Mouse (Mus musculus): ENCODE data around the gene Mme. TPM values are rescaled to one million over a fixed set of nuclear protein-coding genes. Genes with fewer than 3 reads are reported as not detected.

Gene Mme
- polyA plus RNA-seq, 1 experiment from 2014 or later, result 11.4 TPM

GRCm38 (mm10) chr3:63297787-63298186, 56.5 kb downstream of the Mme start:
- no peaks in the 10 kb centered on the region for H3K27me3 ChIP-seq (ENCODE audit: insufficient read depth, poor library complexity, severe bottlenecking)
- no peaks in the 10 kb centered on the region for H3K36me3 ChIP-seq
- WGBS, result 4% methylated on average over 6 of the region's 6 CpGs
- no peak overlapping the region for H3K27ac ChIP-seq
- no peaks in the 10 kb centered on the region for H3K9me3 ChIP-seq
- peaks cover 8% of the 10 kb centered on the region for H3K4me1 ChIP-seq
- peak; percentile 77 for DNase-seq (ENCODE audit: low spot score)
- H3K4me3 ChIP-seq, result no peak overlapping the region

DNA sequence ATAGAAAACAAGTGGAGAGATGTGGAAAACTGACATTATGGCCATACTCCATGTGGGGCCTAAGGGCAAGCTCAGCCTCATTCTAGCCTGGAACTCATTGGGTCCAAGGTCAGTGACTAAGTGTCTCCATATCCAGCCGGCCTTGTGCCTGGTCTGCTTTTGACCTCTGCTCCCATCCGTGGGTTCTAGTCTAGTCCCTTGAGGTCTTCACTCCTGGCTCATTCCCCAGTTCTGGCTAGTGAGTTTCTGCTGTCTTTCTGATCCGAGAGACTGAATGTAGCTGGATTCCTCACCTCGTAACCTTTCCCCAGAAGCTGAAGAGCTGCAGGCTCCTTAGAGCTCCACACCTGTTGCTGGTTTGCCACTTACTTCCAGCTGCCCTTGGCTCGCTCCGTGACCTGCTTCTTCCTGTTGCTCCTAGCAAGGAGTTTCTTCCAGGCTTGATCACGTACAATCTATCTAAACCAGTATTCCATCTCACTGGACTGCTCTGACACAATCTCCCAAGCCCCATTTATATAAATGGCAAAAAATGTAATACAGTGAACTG, 73.9 kb downstream of the Mme start:
- Histone ChIP-seq H3K27ac (no peak overlapping the region), H3K4me3 (no peak overlapping the region), H3K4me1 (no peaks in the 10 kb centered on the region), H3K9me3 (no peaks in the 10 kb centered on the region), H3K36me3 (no peaks in the 10 kb centered on the region), H3K27me3 (ENCODE audit: insufficient read depth, poor library complexity, severe bottlenecking) (no peaks in the 10 kb centered on the region)
- 86% methylated on average over 7 of the region's 7 CpGs for WGBS
- no peak for DNase-seq (ENCODE audit: low spot score)

- H3K36me3 ChIP-seq, result no peaks in the 10 kb centered on the region
- no peaks in the 10 kb centered on the region for H3K27me3 ChIP-seq (ENCODE audit: insufficient read depth, poor library complexity, severe bottlenecking)
- no peak for DNase-seq (ENCODE audit: low spot score)
- 73% methylated on average over 3 of the region's 3 CpGs for WGBS
- H3K4me1 ChIP-seq, result no peaks in the 10 kb centered on the region
- H3K27ac ChIP-seq, result no peak overlapping the region
- no peaks in the 10 kb centered on the region for H3K9me3 ChIP-seq
- H3K4me3 ChIP-seq, result no peak overlapping the region
Measured at GRCm38 (mm10) chr3:63317496-63317895, 76.2 kb downstream of the Mme start.

DNA sequence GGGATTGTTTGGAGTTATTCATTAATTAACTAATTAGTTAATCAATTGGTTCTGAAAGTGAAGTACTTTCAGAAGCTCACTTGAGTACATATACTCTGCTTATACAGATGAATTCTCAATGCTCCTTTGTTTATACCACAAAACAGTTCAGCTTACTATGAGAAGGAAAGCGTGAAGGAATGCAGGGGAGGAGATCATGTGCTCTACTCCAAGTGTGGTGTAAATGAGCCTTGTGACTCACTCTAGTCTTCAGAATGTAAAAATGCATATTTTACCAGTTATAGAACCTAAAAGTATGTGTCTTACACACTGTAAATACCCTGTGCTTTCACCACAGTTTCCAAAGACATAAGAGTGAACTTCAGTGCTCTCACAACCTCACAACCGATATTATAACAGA, 84.3 kb downstream of the Mme start:
- 77% methylated on average over 2 of the region's 2 CpGs for WGBS

DNA sequence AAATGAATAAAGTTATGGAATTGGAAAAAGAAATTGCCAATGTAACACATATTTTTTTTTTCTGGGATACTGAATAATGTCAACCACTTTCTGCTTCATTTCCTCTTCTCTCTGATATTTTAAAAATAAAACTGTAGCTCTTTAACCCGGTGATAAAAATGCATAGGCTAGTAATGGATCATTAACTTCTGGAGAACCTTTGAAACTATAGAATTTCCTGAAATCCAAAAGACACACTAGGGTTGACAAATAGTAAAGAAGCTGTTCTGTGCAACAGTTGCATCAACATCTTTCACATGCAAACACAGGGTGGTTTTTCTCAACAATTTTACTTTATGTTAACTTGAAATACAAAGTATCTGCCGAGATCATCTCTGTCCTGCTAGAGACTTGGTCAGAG, 98.8 kb downstream of the Mme start:
- Histone ChIP-seq H3K36me3 (no peaks in the 10 kb centered on the region), H3K9me3 (no peaks in the 10 kb centered on the region), H3K4me1 (no peaks in the 10 kb centered on the region), H3K4me3 (no peak overlapping the region), H3K27ac (no peak overlapping the region), H3K27me3 (ENCODE audit: insufficient read depth, poor library complexity, severe bottlenecking) (no peaks in the 10 kb centered on the region)
- 65% methylated on average over 2 of the region's 2 CpGs for WGBS
- DNase-seq (ENCODE audit: low spot score), result no peak

More for the DNA sequence above, 84.3 kb downstream of the Mme start:
- no peak overlapping the region for H3K4me3 ChIP-seq
- no peaks in the 10 kb centered on the region for H3K4me1 ChIP-seq
- H3K36me3 ChIP-seq, result no peaks in the 10 kb centered on the region
- no peak for DNase-seq (ENCODE audit: low spot score)
- H3K9me3 ChIP-seq, result no peaks in the 10 kb centered on the region
- no peak overlapping the region for H3K27ac ChIP-seq
- no peaks in the 10 kb centered on the region for H3K27me3 ChIP-seq (ENCODE audit: insufficient read depth, poor library complexity, severe bottlenecking)

- Histone ChIP-seq H3K27ac (no peak overlapping the region), H3K36me3 (no peaks in the 10 kb centered on the region), H3K4me1 (no peaks in the 10 kb centered on the region), H3K9me3 (no peaks in the 10 kb centered on the region), H3K27me3 (ENCODE audit: insufficient read depth, poor library complexity, severe bottlenecking) (no peaks in the 10 kb centered on the region), H3K4me3 (no peak overlapping the region)
- DNase-seq (ENCODE audit: low spot score), result no peak
- 92% methylated on average over 3 of the region's 3 CpGs for WGBS
Measured at GRCm38 (mm10) chr3:63340546-63340945, 99.2 kb downstream of the Mme start.

- H3K4me3 ChIP-seq, result no peak overlapping the region
- DNase-seq (ENCODE audit: low spot score), result no peak
- no peaks in the 10 kb centered on the region for H3K9me3 ChIP-seq
- WGBS, result 90% methylated on average over 4 of the region's 4 CpGs
- no peak overlapping the region for H3K27ac ChIP-seq
- no peaks in the 10 kb centered on the region for H3K27me3 ChIP-seq (ENCODE audit: insufficient read depth, poor library complexity, severe bottlenecking)
- H3K4me1 ChIP-seq, result no peaks in the 10 kb centered on the region
- H3K36me3 ChIP-seq, result no peaks in the 10 kb centered on the region
Measured at GRCm38 (mm10) chr3:63341481-63341880, 100.1 kb downstream of the Mme start.

DNA sequence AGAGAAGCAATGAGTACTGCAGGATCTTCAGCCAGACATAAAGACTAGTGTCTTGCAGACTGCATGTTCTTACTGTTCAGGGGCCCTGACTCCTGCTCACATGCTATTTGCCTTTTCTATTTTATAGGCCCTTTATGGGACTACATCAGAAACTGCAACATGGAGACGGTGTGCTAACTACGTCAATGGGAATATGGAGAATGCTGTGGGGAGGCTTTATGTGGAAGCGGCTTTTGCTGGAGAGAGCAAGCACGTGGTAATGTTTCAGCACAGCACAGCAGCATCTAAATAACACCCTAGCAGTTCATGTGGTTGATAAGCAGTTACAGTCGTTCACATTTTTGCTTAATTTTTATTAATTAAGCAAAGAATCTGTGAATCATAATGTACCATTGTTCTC, 103.7 kb downstream of the Mme start:
- WGBS, result 83% methylated on average over 5 of the region's 5 CpGs
- no peak overlapping the region for H3K4me3 ChIP-seq
- H3K36me3 ChIP-seq, result no peaks in the 10 kb centered on the region
- no peaks in the 10 kb centered on the region for H3K27me3 ChIP-seq (ENCODE audit: insufficient read depth, poor library complexity, severe bottlenecking)
- no peaks in the 10 kb centered on the region for H3K9me3 ChIP-seq
- no peaks in the 10 kb centered on the region for H3K4me1 ChIP-seq
- no peak for DNase-seq (ENCODE audit: low spot score)
- H3K27ac ChIP-seq, result no peak overlapping the region

- Histone ChIP-seq H3K27me3 (ENCODE audit: insufficient read depth, poor library complexity, severe bottlenecking) (no peaks in the 10 kb centered on the region), H3K4me1 (no peaks in the 10 kb centered on the region), H3K27ac (no peak overlapping the region), H3K4me3 (no peak overlapping the region), H3K9me3 (no peaks in the 10 kb centered on the region), H3K36me3 (no peaks in the 10 kb centered on the region)
- no peak for DNase-seq (ENCODE audit: low spot score)
- 66% methylated on average over 2 of the region's 2 CpGs for WGBS
Measured at GRCm38 (mm10) chr3:63348893-63349426, 107.6 kb downstream of the Mme start.

DNA sequence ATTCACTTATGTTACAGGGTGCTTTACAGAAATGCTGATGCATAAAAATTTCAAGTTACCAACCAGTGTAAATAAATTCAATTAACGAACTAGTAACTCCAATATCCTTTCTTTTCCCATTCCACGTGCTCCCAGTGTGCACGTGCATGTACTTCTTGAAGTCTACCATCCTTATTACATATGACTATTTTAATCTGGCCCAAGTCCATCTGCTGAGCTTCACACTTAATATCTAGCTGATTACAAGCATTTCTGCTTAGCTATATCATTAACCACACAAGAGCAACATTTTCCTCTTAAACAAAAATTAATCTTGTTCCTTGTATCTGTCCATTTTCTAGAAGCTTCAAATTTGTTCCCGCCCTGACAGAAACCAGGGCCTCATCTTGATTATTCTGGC, 108.9 kb downstream of the Mme start:
- no peaks in the 10 kb centered on the region for H3K9me3 ChIP-seq
- H3K27ac ChIP-seq, result no peak overlapping the region
- no peaks in the 10 kb centered on the region for H3K27me3 ChIP-seq (ENCODE audit: insufficient read depth, poor library complexity, severe bottlenecking)
- H3K36me3 ChIP-seq, result no peaks in the 10 kb centered on the region
- H3K4me1 ChIP-seq, result no peaks in the 10 kb centered on the region
- WGBS, result 84% methylated on average over 4 of the region's 4 CpGs
- no peak for DNase-seq (ENCODE audit: low spot score)
- H3K4me3 ChIP-seq, result no peak overlapping the region

DNA sequence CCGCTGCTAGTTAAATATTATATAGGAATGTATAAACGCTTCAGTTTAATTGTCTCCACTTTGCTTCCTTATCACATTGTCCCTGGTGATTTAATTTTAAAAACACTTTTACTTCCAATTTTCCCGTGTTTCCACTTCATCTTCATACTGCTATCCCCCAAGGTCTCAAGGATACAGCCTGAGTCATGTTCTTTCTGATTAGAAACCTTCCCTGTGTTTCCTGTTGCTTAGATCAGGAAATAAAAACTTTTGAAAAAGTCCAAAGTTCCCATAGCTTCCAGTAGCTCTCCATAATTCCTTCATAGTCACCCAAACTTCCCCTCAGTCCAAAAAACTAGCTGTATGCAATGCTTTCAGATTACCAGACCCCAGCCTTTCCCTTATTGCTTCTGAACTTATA, 109.4 kb downstream of the Mme start:
- WGBS, result 76% methylated on average over 3 of the region's 3 CpGs
- Histone ChIP-seq H3K4me1 (no peaks in the 10 kb centered on the region), H3K27me3 (ENCODE audit: insufficient read depth, poor library complexity, severe bottlenecking) (no peaks in the 10 kb centered on the region), H3K36me3 (no peaks in the 10 kb centered on the region), H3K9me3 (no peaks in the 10 kb centered on the region), H3K27ac (no peak overlapping the region), H3K4me3 (no peak overlapping the region)
- DNase-seq (ENCODE audit: low spot score), result no peak

DNA sequence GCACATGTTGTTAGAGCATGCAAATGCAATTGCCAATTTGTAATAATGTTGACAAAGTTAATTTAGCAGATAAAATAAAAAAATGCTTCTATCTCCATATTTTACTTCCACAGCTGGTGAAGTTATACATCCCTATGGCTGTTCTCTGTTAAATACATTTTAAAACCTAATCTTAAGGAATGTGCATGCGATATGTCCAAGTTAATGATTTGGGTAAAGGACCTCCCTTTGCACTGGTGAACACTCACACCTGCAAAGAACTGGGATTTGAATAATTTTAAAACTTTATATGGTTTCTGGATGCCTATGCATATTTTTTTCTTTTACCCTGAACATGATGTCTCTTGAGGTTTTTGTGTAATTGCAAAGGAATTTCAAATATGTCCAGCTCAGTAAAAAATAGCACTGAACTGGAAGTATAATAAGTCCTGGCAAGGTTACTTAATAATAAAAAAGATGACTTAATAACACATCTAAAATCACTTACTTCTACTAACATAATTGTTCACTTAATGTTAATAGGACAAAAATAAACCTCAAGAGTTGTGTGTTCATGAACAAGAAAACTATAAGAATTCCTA, 110.4 kb downstream of the Mme start:
- H3K9me3 ChIP-seq, result no peaks in the 10 kb centered on the region
- DNase-seq (ENCODE audit: low spot score), result no peak
- no peak overlapping the region for H3K27ac ChIP-seq
- no peaks in the 10 kb centered on the region for H3K4me1 ChIP-seq
- 83% methylated on average over 1 of the region's 1 CpGs for WGBS
- no peaks in the 10 kb centered on the region for H3K36me3 ChIP-seq
- no peaks in the 10 kb centered on the region for H3K27me3 ChIP-seq (ENCODE audit: insufficient read depth, poor library complexity, severe bottlenecking)
- no peak overlapping the region for H3K4me3 ChIP-seq

- H3K27me3 ChIP-seq (ENCODE audit: insufficient read depth, poor library complexity, severe bottlenecking), result no peaks in the 10 kb centered on the region
- H3K4me3 ChIP-seq, result no peak overlapping the region
- 92% methylated on average over 1 of the region's 1 CpGs for WGBS
- no peaks in the 10 kb centered on the region for H3K36me3 ChIP-seq
- DNase-seq (ENCODE audit: low spot score), result no peak
- no peaks in the 10 kb centered on the region for H3K4me1 ChIP-seq
- no peak overlapping the region for H3K27ac ChIP-seq
- no peaks in the 10 kb centered on the region for H3K9me3 ChIP-seq
Measured at GRCm38 (mm10) chr3:63359512-63359911, 118.2 kb downstream of the Mme start.

GRCm38 (mm10) chr3:63384989-63385388, 143.7 kb downstream of the Mme start:
- no peaks in the 10 kb centered on the region for H3K36me3 ChIP-seq
- no peak overlapping the region for H3K27ac ChIP-seq
- no peak overlapping the region for H3K4me3 ChIP-seq
- H3K27me3 ChIP-seq (ENCODE audit: insufficient read depth, poor library complexity, severe bottlenecking), result no peaks in the 10 kb centered on the region
- 57% methylated on average over 2 of the region's 2 CpGs for WGBS
- no peak for DNase-seq (ENCODE audit: low spot score)
- H3K9me3 ChIP-seq, result no peaks in the 10 kb centered on the region
- H3K4me1 ChIP-seq, result no peaks in the 10 kb centered on the region

Measured in heart, embryonic 10.5 days (tissue).